Mouse (Mus musculus): Measurements from ENCODE around the gene Ndufa1. TPM values are rescaled to one million over a fixed set of nuclear protein-coding genes. Genes with fewer than 3 reads are reported as not detected.
"Not testable (repeated sequence)": the region's sequence is repeated elsewhere in the genome, so short reads cannot be mapped to it uniquely, and the experiment has no call there.

The Ndufa1 gene
- polyA plus RNA-seq, 1 experiment from 2014 or later: 361 TPM

- no peak overlapping the region for H3K4me3 ChIP-seq (ENCODE audit: low read depth, low read length)
- no peak overlapping the region for H3K4me2 ChIP-seq
- no peaks in the 10 kb centered on the region for H3K27me3 ChIP-seq (replicated peaks; ENCODE audit: control insufficient read depth, insufficient read depth, low read length)
- ATAC-seq (replicated peaks; ENCODE audit: low FRiP score) (no peak), DNase-seq (ENCODE audit: low spot score) (no peak)
- no peaks in the 10 kb centered on the region for H3K9me3 ChIP-seq (ENCODE audit: control insufficient read depth, low read length)
- H3K36me3 ChIP-seq (ENCODE audit: control insufficient read depth, insufficient read depth, low read length): no peaks in the 10 kb centered on the region
- WGBS: 29% methylated on average over 3 of the region's 3 CpGs
- no peak overlapping the region for H3K27ac ChIP-seq (ENCODE audit: low read depth, low read length)
- no peak overlapping the region for H3K9ac ChIP-seq (ENCODE audit: low read depth, low read length)
- no peaks in the 10 kb centered on the region for H3K4me1 ChIP-seq (replicated peaks; ENCODE audit: control insufficient read depth, insufficient read depth, low read length)
Measured at GRCm38 (mm10) chrX:37167085-37167484, 23.9 kb downstream of the Ndufa1 start.

DNA sequence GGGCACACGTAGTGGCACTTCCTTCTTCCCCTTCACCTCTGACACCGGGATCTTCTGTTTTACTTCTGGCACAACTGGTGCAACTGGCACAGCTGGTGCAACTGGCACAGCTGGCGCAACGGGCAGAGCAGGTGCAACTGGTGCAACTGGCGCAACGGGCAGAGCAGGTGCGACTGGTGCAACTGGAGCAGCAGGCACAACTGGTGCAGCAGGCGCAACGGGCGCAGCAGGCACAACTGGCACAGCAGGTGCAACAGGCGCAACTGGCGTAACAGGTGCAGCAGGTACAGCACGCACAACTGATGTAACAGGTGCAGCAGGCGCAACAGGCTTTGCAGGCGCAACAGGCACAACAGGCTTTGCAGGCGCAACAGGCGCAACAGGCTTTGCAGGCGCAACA, 27.8 kb downstream of the Ndufa1 start:
- DNase-seq (ENCODE audit: low spot score): no peak
- no peak for ATAC-seq (replicated peaks; ENCODE audit: low FRiP score)
- no peak overlapping the region for H3K27ac ChIP-seq (ENCODE audit: low read depth, low read length)
- no peaks in the 10 kb centered on the region for H3K27me3 ChIP-seq (replicated peaks; ENCODE audit: control insufficient read depth, insufficient read depth, low read length)
- H3K4me1 ChIP-seq (replicated peaks; ENCODE audit: control insufficient read depth, insufficient read depth, low read length): no peaks in the 10 kb centered on the region
- no peaks in the 10 kb centered on the region for H3K36me3 ChIP-seq (ENCODE audit: control insufficient read depth, insufficient read depth, low read length)
- H3K9ac ChIP-seq (ENCODE audit: low read depth, low read length): no peak overlapping the region
- no peak overlapping the region for H3K4me3 ChIP-seq (ENCODE audit: low read depth, low read length)
- no peaks in the 10 kb centered on the region for H3K9me3 ChIP-seq (ENCODE audit: control insufficient read depth, low read length)
- no peak overlapping the region for H3K4me2 ChIP-seq
- WGBS: 72% methylated on average over 18 of the region's 18 CpGs

DNA sequence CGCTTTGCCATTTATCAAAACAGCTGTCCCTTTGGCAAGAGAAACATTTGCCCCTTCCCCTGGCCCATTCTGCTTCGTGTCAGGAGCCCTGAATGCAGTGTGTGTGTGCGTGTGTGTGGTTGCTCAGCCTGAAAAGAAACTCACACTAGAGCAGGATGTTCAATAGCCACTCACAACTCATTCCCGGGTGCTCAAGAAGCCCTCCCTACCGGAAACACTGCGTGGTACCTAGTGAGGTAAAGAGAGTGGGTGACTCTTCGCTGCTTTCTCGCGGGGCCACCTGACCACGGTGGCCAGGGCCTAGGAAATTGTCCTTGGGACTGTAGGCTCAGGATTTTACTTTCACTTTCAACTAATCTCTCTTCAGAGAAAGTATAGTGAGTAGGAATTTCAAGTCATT, 29.8 kb downstream of the Ndufa1 start:
- no peaks in the 10 kb centered on the region for H3K27me3 ChIP-seq (replicated peaks; ENCODE audit: control insufficient read depth, insufficient read depth, low read length)
- no peak overlapping the region for H3K27ac ChIP-seq (ENCODE audit: low read depth, low read length)
- no peak for ATAC-seq (replicated peaks; ENCODE audit: low FRiP score)
- H3K4me1 ChIP-seq (replicated peaks; ENCODE audit: control insufficient read depth, insufficient read depth, low read length): no peaks in the 10 kb centered on the region
- no peak overlapping the region for H3K4me3 ChIP-seq (ENCODE audit: low read depth, low read length)
- no peak overlapping the region for H3K9ac ChIP-seq (ENCODE audit: low read depth, low read length)
- H3K9me3 ChIP-seq (ENCODE audit: control insufficient read depth, low read length): no peaks in the 10 kb centered on the region
- no peak overlapping the region for H3K4me2 ChIP-seq
- no peak for DNase-seq (ENCODE audit: low spot score)
- H3K36me3 ChIP-seq (ENCODE audit: control insufficient read depth, insufficient read depth, low read length): no peaks in the 10 kb centered on the region
- WGBS: 78% methylated on average over 10 of the region's 10 CpGs

DNA sequence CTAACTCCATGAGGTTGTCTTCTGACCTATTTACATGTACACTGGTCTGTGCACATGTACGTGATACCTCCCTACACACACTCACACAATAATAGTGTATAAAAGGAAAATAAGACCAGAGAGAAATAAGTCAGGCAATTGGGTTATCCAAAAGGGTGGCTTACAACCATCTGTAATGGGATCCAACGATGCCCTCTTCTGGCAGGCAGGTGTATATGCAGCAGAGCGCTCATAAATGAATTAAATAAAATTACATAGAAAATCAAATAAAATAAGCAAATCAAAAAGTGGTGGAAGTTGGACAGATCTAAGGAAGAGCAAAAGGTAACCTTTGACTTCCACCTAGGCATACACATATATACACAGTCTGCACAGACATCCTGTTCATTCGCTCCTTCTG, 33.1 kb downstream of the Ndufa1 start:
- no peak overlapping the region for H3K27ac ChIP-seq (ENCODE audit: low read depth, low read length)
- no peaks in the 10 kb centered on the region for H3K36me3 ChIP-seq (ENCODE audit: control insufficient read depth, insufficient read depth, low read length)
- no peaks in the 10 kb centered on the region for H3K27me3 ChIP-seq (replicated peaks; ENCODE audit: control insufficient read depth, insufficient read depth, low read length)
- H3K4me3 ChIP-seq (ENCODE audit: low read depth, low read length): no peak overlapping the region
- H3K4me2 ChIP-seq: no peak overlapping the region
- H3K4me1 ChIP-seq (replicated peaks; ENCODE audit: control insufficient read depth, insufficient read depth, low read length): no peaks in the 10 kb centered on the region
- ATAC-seq (replicated peaks; ENCODE audit: low FRiP score) (no peak), DNase-seq (ENCODE audit: low spot score) (no peak)
- no peak overlapping the region for H3K9ac ChIP-seq (ENCODE audit: low read depth, low read length)
- H3K9me3 ChIP-seq (ENCODE audit: control insufficient read depth, low read length): no peaks in the 10 kb centered on the region
- WGBS: 55% methylated on average over 4 of the region's 4 CpGs

DNA sequence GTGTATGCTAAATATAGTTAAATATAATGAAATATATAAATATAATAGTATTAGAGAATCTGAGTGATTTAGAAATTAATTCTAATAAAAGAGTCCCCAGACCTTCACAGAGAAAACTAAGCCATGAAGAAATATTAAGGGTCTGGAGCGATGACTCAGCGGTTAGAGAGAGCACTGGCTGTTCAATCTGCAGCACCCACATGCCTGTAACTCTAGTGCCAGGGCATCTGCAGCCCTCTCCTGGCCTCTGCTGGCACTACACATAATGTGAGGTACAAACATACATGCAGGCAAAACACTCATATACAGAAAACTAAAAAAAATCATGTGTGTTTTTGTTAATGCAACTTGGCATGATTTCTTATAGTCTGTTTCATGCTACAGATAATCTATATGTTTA, 46.0 kb downstream of the Ndufa1 start:
- DNase-seq (ENCODE audit: low spot score): no peak
- Histone ChIP-seq H3K4me3 (ENCODE audit: low read depth, low read length) (no peak overlapping the region), H3K4me1 (replicated peaks; ENCODE audit: control insufficient read depth, insufficient read depth, low read length) (no peaks in the 10 kb centered on the region), H3K9ac (ENCODE audit: low read depth, low read length) (no peak overlapping the region), H3K27me3 (replicated peaks; ENCODE audit: control insufficient read depth, insufficient read depth, low read length) (no peaks in the 10 kb centered on the region), H3K36me3 (ENCODE audit: control insufficient read depth, insufficient read depth, low read length) (peaks cover 2% of the 10 kb centered on the region; the same call in 1 of the 2 replicates), H3K9me3 (ENCODE audit: control insufficient read depth, low read length) (no peaks in the 10 kb centered on the region), H3K27ac (ENCODE audit: low read depth, low read length) (no peak overlapping the region), H3K4me2 (no peak overlapping the region)
- WGBS: 90% methylated on average over 2 of the region's 2 CpGs
- peak; percentile 63 for ATAC-seq (replicated peaks; ENCODE audit: low FRiP score)

DNA sequence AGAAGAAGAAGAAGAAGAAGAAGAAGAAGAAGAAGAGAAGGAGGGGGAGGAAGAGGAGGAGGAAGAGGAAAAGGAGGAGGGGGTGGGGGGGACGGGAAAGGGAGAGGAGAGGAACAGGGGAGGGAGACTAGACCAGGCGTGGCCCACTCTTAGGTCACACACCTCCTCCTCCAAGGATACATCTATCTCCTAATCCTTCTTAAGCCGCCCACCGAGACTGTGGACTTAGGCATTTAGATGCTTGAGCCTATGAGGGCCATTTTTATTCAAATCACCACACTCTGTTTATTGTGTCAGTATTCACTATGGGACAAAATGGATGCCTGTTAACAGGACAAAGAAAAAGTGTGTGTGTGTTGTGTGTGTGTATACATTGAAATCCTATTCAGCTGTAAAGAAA, 46.5 kb downstream of the Ndufa1 start:
- H3K36me3 ChIP-seq (ENCODE audit: control insufficient read depth, insufficient read depth, low read length); H3K4me3 ChIP-seq (ENCODE audit: low read depth, low read length); H3K27ac ChIP-seq (ENCODE audit: low read depth, low read length); H3K9ac ChIP-seq (ENCODE audit: low read depth, low read length); H3K4me1 ChIP-seq (replicated peaks; ENCODE audit: control insufficient read depth, insufficient read depth, low read length); H3K4me2 ChIP-seq; ATAC-seq (replicated peaks; ENCODE audit: low FRiP score); H3K27me3 ChIP-seq (replicated peaks; ENCODE audit: control insufficient read depth, insufficient read depth, low read length); H3K9me3 ChIP-seq (ENCODE audit: control insufficient read depth, low read length); DNase-seq (ENCODE audit: low spot score): not testable (repeated sequence)
- no CpG with 5 or more reads among the region's 4 CpGs for WGBS

DNA sequence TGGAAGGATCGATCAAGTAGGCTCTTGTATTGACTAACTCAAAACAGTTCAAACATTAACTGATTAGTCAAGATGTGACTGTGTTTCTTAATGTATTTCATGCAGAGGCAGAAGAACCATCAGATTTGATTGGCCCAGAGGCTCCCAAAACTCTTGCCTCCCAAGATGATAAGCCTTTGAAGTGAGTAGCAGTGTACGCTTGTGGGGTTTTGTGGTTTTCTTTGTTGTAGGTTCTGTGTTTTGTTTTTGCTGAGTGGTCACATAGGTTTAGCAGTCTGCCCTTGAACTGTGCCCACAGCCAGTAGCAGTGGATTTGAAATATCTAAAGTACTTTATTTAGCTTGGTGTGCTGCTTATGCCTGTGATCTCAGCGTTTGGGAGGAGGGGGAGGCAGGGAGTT, 49.2 kb downstream of the Ndufa1 start:
- Histone ChIP-seq H3K4me1 (replicated peaks; ENCODE audit: control insufficient read depth, insufficient read depth, low read length) (no peaks in the 10 kb centered on the region), H3K36me3 (ENCODE audit: control insufficient read depth, insufficient read depth, low read length) (peaks cover 5% of the 10 kb centered on the region; the same call in 1 of the 2 replicates), H3K27me3 (replicated peaks; ENCODE audit: control insufficient read depth, insufficient read depth, low read length) (no peaks in the 10 kb centered on the region), H3K27ac (ENCODE audit: low read depth, low read length) (no peak overlapping the region), H3K4me3 (ENCODE audit: low read depth, low read length) (no peak overlapping the region), H3K9ac (ENCODE audit: low read depth, low read length) (no peak overlapping the region), H3K4me2 (no peak overlapping the region), H3K9me3 (ENCODE audit: control insufficient read depth, low read length) (no peaks in the 10 kb centered on the region)
- no peak for ATAC-seq (replicated peaks; ENCODE audit: low FRiP score)
- 87% methylated on average over 3 of the region's 3 CpGs for WGBS
- no peak for DNase-seq (ENCODE audit: low spot score)

Other genes with a start within 250 kb of the Ndufa1 start
- 13.5 and 14.1 TPM in 2 replicates for gene Sept6, start 199.4 kb downstream of the Ndufa1 start, polyA plus RNA-seq (2014; fragmentation: Nextera tagmentation; extraction: Ambion mirVana)
- gene Sowahd, start 142.3 kb downstream of the Ndufa1 start, polyA plus RNA-seq (2014; fragmentation: Nextera tagmentation; extraction: Ambion mirVana): 0.21 and 0.34 TPM in 2 replicates
- 683 and 708 TPM in 2 replicates for gene Rpl39, start 105.8 kb downstream of the Ndufa1 start, polyA plus RNA-seq (2014; fragmentation: Nextera tagmentation; extraction: Ambion mirVana)
- 16.1 and 20.9 TPM in 2 replicates for gene Upf3b, start 80.8 kb downstream of the Ndufa1 start, polyA plus RNA-seq (2014; fragmentation: Nextera tagmentation; extraction: Ambion mirVana)
- gene Nkap, start 64.4 kb downstream of the Ndufa1 start, polyA plus RNA-seq (2014; fragmentation: Nextera tagmentation; extraction: Ambion mirVana): 19.0 and 19.9 TPM in 2 replicates
- gene Akap14, start 22.3 kb downstream of the Ndufa1 start, polyA plus RNA-seq (2014; fragmentation: Nextera tagmentation; extraction: Ambion mirVana): 0.10 TPM in 1 of 2 replicates, not detected in the other
- gene Rnf113a1, start 82 bp upstream of the Ndufa1 start, polyA plus RNA-seq (2014; fragmentation: Nextera tagmentation; extraction: Ambion mirVana): 8.9 and 9.4 TPM in 2 replicates
- not detected in 2 replicates for gene Gm9, start 19.9 kb upstream of the Ndufa1 start, polyA plus RNA-seq (2014; fragmentation: Nextera tagmentation; extraction: Ambion mirVana)
- not detected in 2 replicates for gene Rhox1, start 31.1 kb upstream of the Ndufa1 start, polyA plus RNA-seq (2014; fragmentation: Nextera tagmentation; extraction: Ambion mirVana)
- gene Rhox2a, start 53.8 kb upstream of the Ndufa1 start, polyA plus RNA-seq (2014; fragmentation: Nextera tagmentation; extraction: Ambion mirVana): not detected in 2 replicates
- not detected in 2 replicates for gene Rhox3a, start 58.8 kb upstream of the Ndufa1 start, polyA plus RNA-seq (2014; fragmentation: Nextera tagmentation; extraction: Ambion mirVana)
- not detected in 2 replicates for gene Rhox4a, start 74.2 kb upstream of the Ndufa1 start, polyA plus RNA-seq (2014; fragmentation: Nextera tagmentation; extraction: Ambion mirVana)
- gene Rhox3a2, start 188.9 kb upstream of the Ndufa1 start, polyA plus RNA-seq (2014; fragmentation: Nextera tagmentation; extraction: Ambion mirVana): not detected in 2 replicates
- not detected in 2 replicates for gene Rhox4a2, start 199.7 kb upstream of the Ndufa1 start, polyA plus RNA-seq (2014; fragmentation: Nextera tagmentation; extraction: Ambion mirVana)
- not detected in 2 replicates for gene Rhox2b, start 220.9 kb upstream of the Ndufa1 start, polyA plus RNA-seq (2014; fragmentation: Nextera tagmentation; extraction: Ambion mirVana)
- 0.08 TPM in 1 of 2 replicates, not detected in the other for gene Rhox4b, start 241.3 kb upstream of the Ndufa1 start, polyA plus RNA-seq (2014; fragmentation: Nextera tagmentation; extraction: Ambion mirVana)

All from liver, embryonic 11.5 days (tissue).